Mouse (Mus musculus) G1E (cell line): ENCODE data around the gene Crhr1. TPM values are rescaled to one million over a fixed set of nuclear protein-coding genes. Genes with fewer than 3 reads are reported as not detected.

Source experiments
- ATAC-seq: 2 replicates; pipeline ENCODE4 v1.8.0; 2016; ENCODE audit warnings: mild to moderate bottlenecking; ENCODE audit not compliant: insufficient number of reproducible peaks, poor library complexity, low FRiP score, severe bottlenecking; ENCODE audit errors: extremely low read depth
- DNase-seq: peaks from one replicate; pipeline ENCODE4 v3.0.0; 2012; ENCODE audit warnings: low spot score
- H3K27me3 ChIP-seq: 2 replicates; pipeline ENCODE4 v1.6.1; 2012; ENCODE audit warnings: mild to moderate bottlenecking, low read length, inconsistent platforms; ENCODE audit not compliant: insufficient read depth
- H3K36me3 ChIP-seq: replicated peaks from 2 replicates; pipeline ENCODE3; 2012; ENCODE audit warnings: mild to moderate bottlenecking, inconsistent platforms
- H3K4me1 ChIP-seq: 2 replicates; pipeline ENCODE4 v1.6.1; 2012; ENCODE audit warnings: low read depth, low read length, inconsistent platforms, mixed read lengths; ENCODE audit not compliant: insufficient read depth
- H3K4me3 ChIP-seq: 2 replicates; pipeline ENCODE4 v1.5.1; 2012; ENCODE audit warnings: low read depth, mild to moderate bottlenecking, inconsistent platforms, low read length, moderate library complexity, mixed read lengths
- H3K9me3 ChIP-seq: replicated peaks from 2 replicates; pipeline ENCODE4 v1.6.1; 2012; ENCODE audit warnings: inconsistent platforms
- CTCF ChIP-seq: IDR thresholded peaks from 2 replicates; pipeline ENCODE4 v1.5.1; 2012; ENCODE audit warnings: low read depth, low read length, inconsistent platforms, mixed read lengths
- GATA1 ChIP-seq: IDR thresholded peaks from 2 replicates; pipeline ENCODE4 v1.6.1; 2012; ENCODE audit warnings: borderline replicate concordance, low read length, inconsistent platforms, mixed read lengths
- GATA2 ChIP-seq: IDR thresholded peaks from 2 replicates; pipeline ENCODE4 v1.6.1; 2012; ENCODE audit warnings: low read depth, low read length, inconsistent platforms, borderline replicate concordance
- POLR2AphosphoS5 ChIP-seq: IDR thresholded peaks from 2 replicates; pipeline ENCODE4 v1.6.1; 2012; ENCODE audit warnings: low read depth, low read length, inconsistent platforms; ENCODE audit not compliant: insufficient replicate concordance
- TAL1 ChIP-seq: conservative IDR thresholded peaks from 2 replicates; pipeline ENCODE4 v1.6.1; 2012; ENCODE audit warnings: low read depth, low read length, inconsistent platforms, mixed read lengths
- polyA plus RNA-seq: library from polyadenylated mRNA; stranded (reverse); fragments of >175 nt; gene quantifications from 2 replicates; pipeline ENCODE4 v1.2.3, GENCODE M21; 2012
- total RNA-seq, 2 experiments: library from RNA; stranded (forward) in 1 of 2; stranded (reverse) in 1 of 2; fragments of 200-1000 nt in 1 of 2; fragments of >200 nt in 1 of 2; fragmentation: Nextera tagmentation in 1 of 2; gene quantifications; 2 replicates each; pipeline ENCODE4 v1.2.3; 2014 to 2017

Crhr1 gene
- total and polyA plus RNA-seq, 3 experiments = not detected

DNA sequence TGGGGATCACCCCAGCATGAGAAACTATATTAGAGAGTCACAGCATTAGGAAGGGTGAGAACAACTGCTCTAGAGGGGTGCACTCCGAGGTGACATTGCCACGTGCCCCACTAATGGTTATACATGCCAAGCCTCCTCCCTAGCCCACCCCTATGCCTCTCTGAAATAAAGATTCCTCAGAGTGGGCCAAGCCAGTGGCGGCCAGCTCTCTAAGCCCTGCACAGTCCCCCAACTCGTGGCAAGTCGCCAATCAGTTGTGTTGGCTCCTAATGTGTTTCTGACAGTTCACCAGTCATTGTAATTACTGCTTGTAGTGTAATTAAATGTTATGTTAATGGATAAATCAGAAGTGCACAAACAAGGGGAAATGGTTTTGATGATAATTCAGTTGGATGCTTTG lies 47.1 kb downstream of the Crhr1 start:
- H3K36me3 ChIP-seq = no peaks in the 10 kb centered on the region
- no peak overlapping the region for H3K4me3 ChIP-seq
- ATAC-seq (no peak), DNase-seq (no peak)
- H3K9me3 ChIP-seq = no peaks in the 10 kb centered on the region
- no peaks in the 10 kb centered on the region for H3K4me1 ChIP-seq
- H3K27me3 ChIP-seq = no peaks in the 10 kb centered on the region; the same call in 1 of the 2 replicates
- no peak for TF ChIP-seq POLR2AphosphoS5
- no peak for TF ChIP-seq TAL1
- no peak for TF ChIP-seq GATA2
- TF ChIP-seq CTCF = no peak
- TF ChIP-seq GATA1 = no peak

DNA sequence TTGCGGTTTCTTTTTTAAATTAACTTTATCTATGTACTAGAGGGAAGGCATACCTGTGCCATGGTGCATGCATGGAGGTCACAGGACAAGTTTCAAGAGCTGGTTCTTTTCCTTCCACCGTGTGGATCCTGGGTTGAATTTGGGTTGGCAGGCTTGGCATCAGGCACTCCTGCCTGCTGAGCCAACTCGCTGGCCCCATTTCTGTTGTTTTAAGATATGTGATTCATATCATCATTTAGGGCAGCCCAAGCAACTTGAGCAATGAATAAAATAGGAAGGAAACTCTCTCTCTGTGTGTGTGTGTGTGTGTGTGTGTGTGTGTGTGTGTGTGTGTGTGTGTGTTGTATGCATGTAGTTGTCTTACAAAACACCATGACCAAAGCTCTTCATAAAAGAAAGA lies 49.5 kb downstream of the Crhr1 start:
- ATAC-seq (no peak), DNase-seq (no peak)
- no peaks in the 10 kb centered on the region for H3K36me3 ChIP-seq
- no peaks in the 10 kb centered on the region; the same call in 1 of the 2 replicates for H3K27me3 ChIP-seq
- no peaks in the 10 kb centered on the region for H3K4me1 ChIP-seq
- TF ChIP-seq GATA1 (no peak), TAL1 (no peak), GATA2 (no peak)
- no peak overlapping the region for H3K4me3 ChIP-seq
- no peaks in the 10 kb centered on the region for H3K9me3 ChIP-seq

DNA sequence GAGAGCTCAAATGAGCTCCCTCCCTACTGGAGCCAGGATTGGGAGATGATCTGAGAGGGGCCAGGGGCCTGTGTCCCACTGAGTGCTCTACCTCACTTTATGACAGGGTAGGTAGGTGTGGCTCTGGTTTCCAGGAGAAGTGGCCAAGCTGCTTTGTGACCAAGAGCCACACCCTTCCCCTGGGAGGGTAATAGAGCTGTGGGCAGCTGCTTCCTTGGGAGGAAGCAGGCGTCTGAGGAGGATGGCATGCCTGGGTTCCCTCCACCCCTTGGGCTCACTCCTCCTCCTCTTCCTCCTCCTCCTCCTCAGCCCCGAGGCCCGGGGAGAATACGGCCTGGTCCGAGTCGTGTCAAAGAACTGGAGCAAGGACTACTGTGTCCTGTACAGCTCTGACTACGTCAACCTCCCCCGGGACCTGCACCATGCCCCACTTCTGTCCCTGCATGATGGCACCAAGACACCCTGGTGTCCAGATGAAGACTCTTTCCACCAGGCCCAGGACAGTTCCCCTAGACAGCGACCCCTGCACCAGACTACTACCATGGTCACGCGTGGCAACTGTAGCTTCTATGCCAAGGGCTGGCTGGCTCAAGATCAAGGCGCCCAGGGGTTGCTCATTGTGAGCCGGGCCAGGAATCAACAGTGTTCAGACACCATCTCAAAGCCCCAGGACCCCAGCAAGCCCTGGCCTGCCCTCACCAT lies 53.6 kb downstream of the Crhr1 start, which contains the start of gene Sppl2c:
Gene Sppl2c (plus strand): TSS at position 193 of the 702 bp plus-strand sequence.
- no peak for TF ChIP-seq GATA2
- no peak for TF ChIP-seq CTCF
- DNase-seq (no peak), ATAC-seq (no peak)
- no peaks in the 10 kb centered on the region; the same call in 1 of the 2 replicates for H3K27me3 ChIP-seq
- no peaks in the 10 kb centered on the region for H3K4me1 ChIP-seq
- no peaks in the 10 kb centered on the region for H3K36me3 ChIP-seq
- no peak within 1 kb of the TSS for H3K4me3 ChIP-seq
- no peaks in the 10 kb centered on the region for H3K9me3 ChIP-seq

DNA sequence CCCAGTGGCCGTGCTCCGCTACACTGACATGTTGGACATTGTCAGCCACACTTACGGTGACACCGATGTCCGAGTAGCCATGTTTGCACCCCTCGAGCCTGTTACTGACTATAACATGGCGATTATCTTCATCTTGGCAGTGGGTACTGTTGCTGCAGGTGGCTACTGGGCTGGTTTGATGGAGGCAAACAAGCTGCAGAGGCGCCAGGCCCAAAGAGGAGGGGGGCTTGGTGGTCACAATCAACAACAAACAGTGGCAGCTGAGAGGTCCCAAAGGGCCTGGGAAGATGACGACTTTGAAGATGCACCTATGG lies 54.1 kb downstream of the Crhr1 start:
- Histone ChIP-seq H3K36me3 (no peaks in the 10 kb centered on the region), H3K27me3 (no peaks in the 10 kb centered on the region; the same call in 1 of the 2 replicates), H3K4me1 (no peaks in the 10 kb centered on the region), H3K4me3 (no peak overlapping the region), H3K9me3 (no peaks in the 10 kb centered on the region)
- TF ChIP-seq CTCF (no peak), GATA1 (no peak), POLR2AphosphoS5 (no peak), TAL1 (no peak), GATA2 (no peak)
- ATAC-seq (no peak), DNase-seq (no peak)

DNA sequence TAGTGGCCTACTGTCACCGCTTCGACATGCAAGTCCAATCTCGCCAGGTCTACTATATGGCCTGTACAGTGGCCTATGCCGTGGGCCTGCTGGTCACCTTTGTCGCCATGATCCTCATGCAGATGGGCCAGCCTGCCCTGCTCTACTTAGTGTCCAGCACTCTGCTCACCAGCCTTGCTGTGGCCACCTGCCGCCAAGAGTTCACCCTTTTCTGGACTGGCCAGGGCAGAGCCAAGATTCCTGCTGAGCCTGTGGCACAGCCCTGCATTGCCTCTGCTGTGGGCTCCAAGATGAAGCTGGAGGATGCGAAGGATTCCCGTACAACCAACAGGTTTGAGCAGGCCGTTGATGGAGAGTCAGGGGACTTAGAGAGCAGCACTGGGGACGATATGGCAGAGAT lies 55.1 kb downstream of the Crhr1 start:
- no peak for ATAC-seq
- no peaks in the 10 kb centered on the region for H3K4me1 ChIP-seq
- H3K36me3 ChIP-seq = no peaks in the 10 kb centered on the region
- TF ChIP-seq GATA2 (no peak), TAL1 (no peak), CTCF (no peak), POLR2AphosphoS5 (no peak), GATA1 (no peak)
- no peaks in the 10 kb centered on the region; the same call in 1 of the 2 replicates for H3K27me3 ChIP-seq
- no peak for DNase-seq
- no peaks in the 10 kb centered on the region for H3K9me3 ChIP-seq
- no peak overlapping the region for H3K4me3 ChIP-seq

DNA sequence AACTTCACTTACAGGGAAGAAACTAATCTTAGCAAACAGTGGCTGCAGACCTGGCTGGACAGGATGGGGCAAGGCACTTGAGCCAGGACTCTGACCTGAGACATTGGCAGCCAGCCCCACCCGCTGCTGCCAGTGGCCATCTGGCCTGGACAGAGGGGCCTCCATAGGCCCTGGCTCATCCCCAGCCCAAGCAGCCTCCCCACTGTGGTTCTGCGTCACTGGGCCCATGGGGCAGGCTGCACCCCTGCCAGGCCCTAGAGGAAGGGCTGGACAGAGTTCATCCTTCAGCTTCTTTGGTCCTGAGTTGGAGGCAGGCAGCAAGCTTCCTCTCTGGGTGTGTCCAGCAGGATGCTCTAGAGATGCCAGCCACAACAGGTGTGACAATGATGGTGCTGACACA lies 57.4 kb downstream of the Crhr1 start:
- TF ChIP-seq GATA2 = no peak
- no peak for TF ChIP-seq TAL1
- no peak for TF ChIP-seq GATA1
- no peak for TF ChIP-seq CTCF
- no peak for TF ChIP-seq POLR2AphosphoS5
- ATAC-seq = no peak
- no peaks in the 10 kb centered on the region; the same call in 1 of the 2 replicates for H3K27me3 ChIP-seq
- H3K4me1 ChIP-seq = no peaks in the 10 kb centered on the region
- no peak overlapping the region for H3K4me3 ChIP-seq
- H3K9me3 ChIP-seq = no peaks in the 10 kb centered on the region
- no peak for DNase-seq
- no peaks in the 10 kb centered on the region for H3K36me3 ChIP-seq

DNA sequence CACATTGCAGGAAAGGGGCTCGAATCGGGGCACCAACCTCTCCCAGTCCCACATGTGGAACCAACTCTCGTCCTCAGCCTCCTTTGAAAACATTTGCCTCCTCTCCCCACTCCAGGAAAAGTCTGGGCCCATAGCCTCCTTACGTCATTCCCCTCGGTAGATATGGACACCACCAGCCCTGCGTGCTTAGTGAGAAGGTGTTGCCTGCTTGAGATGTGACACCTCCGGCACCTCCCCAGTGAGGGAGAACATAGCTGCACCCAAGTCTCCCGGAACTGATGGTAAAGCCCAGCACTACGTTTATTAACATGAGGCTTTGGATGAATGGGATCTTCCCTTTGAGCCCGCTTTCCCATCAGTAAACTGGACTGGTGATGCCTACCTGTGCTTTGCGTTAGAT lies 62.7 kb downstream of the Crhr1 start:
- peaks cover 3% of the 10 kb centered on the region; the same call in 1 of the 2 replicates for H3K4me1 ChIP-seq
- no peaks in the 10 kb centered on the region for H3K9me3 ChIP-seq
- no peak overlapping the region for H3K4me3 ChIP-seq
- ATAC-seq (no peak), DNase-seq (no peak)
- peaks cover 2% of the 10 kb centered on the region; the same call in 1 of the 2 replicates for H3K27me3 ChIP-seq
- TF ChIP-seq POLR2AphosphoS5 (no peak), GATA1 (no peak), GATA2 (no peak), CTCF (no peak)
- H3K36me3 ChIP-seq = no peaks in the 10 kb centered on the region
